Mouse (Mus musculus) effector memory CD4-positive, alpha-beta T cell, adult 5 months (primary cell): ENCODE results near the gene Pdyn. TPM values are rescaled to one million over a fixed set of nuclear protein-coding genes. Genes with fewer than 3 reads are reported as not detected.

Source experiments
- polyA plus RNA-seq: library from polyadenylated mRNA; unstranded; fragments of 100-300 nt; shearing (Covaris generic); gene quantifications from one replicate; pipeline ENCODE4 v1.2.1, GENCODE M21; 2017

Gene Pdyn
- not detected for polyA plus RNA-seq

DNA sequence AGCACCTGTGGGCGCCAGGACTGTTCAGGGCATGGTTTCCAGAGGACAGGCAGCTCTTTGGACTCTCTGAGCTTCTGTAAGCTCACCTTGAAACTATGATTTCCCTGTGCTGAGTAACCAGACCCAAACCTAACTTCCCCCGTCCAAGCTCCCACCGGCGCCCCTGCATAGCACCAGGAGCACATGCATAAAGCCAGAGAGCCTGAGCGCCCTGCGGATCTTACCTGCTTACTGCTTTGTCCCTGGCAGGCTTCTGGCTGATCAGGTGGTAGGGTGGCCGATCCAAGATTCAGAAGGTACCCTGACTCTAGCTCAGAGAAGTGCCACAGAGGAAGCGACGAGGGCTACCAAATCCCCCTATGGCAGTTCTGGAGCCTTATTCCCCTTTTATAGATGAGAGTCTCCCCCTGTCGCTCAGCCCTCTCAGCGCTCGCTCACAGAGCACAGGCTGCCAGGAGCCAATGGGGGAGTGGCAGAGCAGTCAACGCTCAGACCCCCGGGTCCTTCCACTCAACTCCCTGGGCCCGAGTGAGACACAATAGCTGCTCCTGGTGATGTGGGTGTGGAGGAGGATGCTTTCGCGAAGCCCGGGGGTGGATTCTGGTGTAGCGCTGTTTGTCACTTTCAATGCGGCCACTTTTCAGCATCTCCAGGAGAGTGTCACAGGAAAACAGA is at the start of gene Pdyn:
Pdyn (minus strand) TSS at position 361 of the 675 bp plus-strand sequence.

Other genes with a start within 250 kb of the Pdyn start
- gene F830045P16Rik, start 163.2 kb downstream of the Pdyn start, polyA plus RNA-seq = not detected
- gene Sirpa, start 107.0 kb downstream of the Pdyn start, polyA plus RNA-seq = 0.32 TPM
- 4.8 TPM for gene Stk35, start 100.7 kb upstream of the Pdyn start, polyA plus RNA-seq